Mouse (Mus musculus) heart, embryonic 15.5 days (tissue): ENCODE data around the gene Elp4. TPM values are rescaled to one million over a fixed set of nuclear protein-coding genes. Genes with fewer than 3 reads are reported as not detected.
A peak's percentile ranks its signal among the peaks of the same experiment; 100 is the strongest.

Experiments
- ATAC-seq: fragments of 200-750 bp; cut with Nextera tagmentation; replicated peaks from 2 replicates; pipeline ENCODE4 v1.8.0; 2017; ENCODE audit warnings: low read depth, moderate TSS enrichment; ENCODE audit not compliant: insufficient number of reproducible peaks, insufficient read depth, low FRiP score
- H3K27ac ChIP-seq: fragments of 300-500 bp; sonication (generic); 2 replicates; pipeline ENCODE4 v1.5.1; 2015; ENCODE audit warnings: mild to moderate bottlenecking, inconsistent platforms
- H3K27me3 ChIP-seq: fragments of 300-500 bp; sonication (generic); 2 replicates; pipeline ENCODE4 v1.6.1; 2015; ENCODE audit warnings: inconsistent platforms
- H3K36me3 ChIP-seq: fragments of 300-500 bp; sonication (generic); 2 replicates; pipeline ENCODE4 v1.6.1; 2015; ENCODE audit warnings: mild to moderate bottlenecking, inconsistent platforms
- H3K4me1 ChIP-seq: fragments of 300-500 bp; sonication (generic); replicated peaks from 2 replicates; pipeline ENCODE4 v1.6.1; 2015; ENCODE audit warnings: inconsistent platforms
- H3K4me2 ChIP-seq: fragments of 300-500 bp; sonication (generic); 2 replicates; pipeline ENCODE4 v1.6.1; 2015; ENCODE audit warnings: inconsistent platforms, mild to moderate bottlenecking, moderate library complexity
- H3K4me3 ChIP-seq: fragments of 300-500 bp; sonication (generic); 2 replicates; pipeline ENCODE4 v1.5.1; 2015; ENCODE audit warnings: mild to moderate bottlenecking, inconsistent platforms
- H3K9ac ChIP-seq: fragments of 300-500 bp; sonication (generic); 2 replicates; pipeline ENCODE4 v1.6.1; 2015; ENCODE audit warnings: mild to moderate bottlenecking, inconsistent platforms
- H3K9me3 ChIP-seq: fragments of 300-500 bp; sonication (generic); replicated peaks from 2 replicates; pipeline ENCODE4 v1.6.1; 2016; ENCODE audit warnings: inconsistent platforms
- WGBS: fragments of 180-500 bp; shearing (Covaris S2); methylation state at CpG from one replicate; pipeline ENCODE4 v1.1.7; 2015; ENCODE audit warnings: mixed read lengths; 5-methylcytosine and 5-hydroxymethylcytosine counted together
- polyA plus RNA-seq: library from polyadenylated mRNA; unstranded; fragments of >200 nt; fragmentation: Nextera tagmentation; extraction: Ambion mirVana; gene quantifications from 2 replicates; pipeline ENCODE4 v1.2.1, GENCODE M21; 2015

The Elp4 gene
- polyA plus RNA-seq, 1 experiment from 2014 or later = 19.0 TPM

DNA sequence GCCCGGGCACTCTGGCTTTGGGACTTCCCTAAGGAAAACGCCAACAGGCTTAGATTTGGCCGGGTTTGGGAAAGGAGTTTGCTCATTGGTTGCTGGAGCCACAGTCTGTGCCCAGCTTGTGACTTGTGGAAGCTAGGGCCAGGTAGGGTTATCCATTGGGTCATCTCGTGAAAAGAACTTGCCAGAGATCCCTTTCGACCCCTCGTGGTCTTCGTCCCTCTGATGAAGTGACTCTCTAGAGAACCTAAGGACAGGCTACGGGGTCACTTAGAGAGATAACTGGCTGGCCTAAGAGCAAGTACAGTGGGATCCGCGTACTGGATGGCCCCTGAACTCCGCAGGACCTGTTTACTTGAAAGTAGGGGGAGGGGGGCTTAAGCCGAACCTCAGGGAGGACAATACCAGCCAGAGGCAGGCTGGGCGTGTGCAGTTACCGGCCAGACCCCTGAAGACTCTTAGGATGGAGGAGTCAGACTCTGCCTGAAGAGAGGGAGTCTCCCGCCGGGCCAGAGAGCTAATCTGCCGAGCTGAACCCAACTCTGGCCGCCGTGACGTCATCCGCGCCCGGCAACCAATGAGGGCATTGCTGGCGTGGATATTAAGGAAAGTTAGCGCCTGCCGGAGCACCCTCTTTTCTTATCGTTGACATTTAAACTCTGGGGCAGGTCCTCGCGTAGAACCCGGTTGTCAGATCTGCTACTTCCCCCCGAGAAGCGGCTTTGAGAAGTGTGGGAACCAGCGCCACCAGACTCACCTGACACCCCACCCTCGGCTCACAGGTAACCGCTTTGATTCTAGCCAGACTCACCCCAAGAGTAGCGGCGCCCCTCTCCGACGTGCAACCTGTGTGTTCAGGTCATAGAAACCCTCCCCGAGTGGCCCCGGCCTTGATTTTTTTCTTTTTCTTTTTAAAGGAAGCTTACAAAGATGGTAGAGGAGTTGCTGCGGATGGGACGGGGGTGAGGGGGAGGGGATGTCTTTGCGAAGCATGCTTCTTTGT is 235.8 kb downstream of the Elp4 start, which contains the start of gene Pax6:
Pax6 (plus strand) TSS at position 630 of the 1,000 bp plus-strand sequence.
- no peak for ATAC-seq
- peaks cover 100% of the 10 kb centered on the region for H3K27me3 ChIP-seq
- peak within 1 kb of the TSS; percentile 36 for H3K4me2 ChIP-seq
- H3K4me3 ChIP-seq = peak within 1 kb of the TSS; percentile 19
- peaks cover 25% of the 10 kb centered on the region for H3K4me1 ChIP-seq
- 1% methylated on average over 44 of the region's 44 CpGs for WGBS
- no peak within 1 kb of the TSS for H3K27ac ChIP-seq
- no peak within 1 kb of the TSS for H3K9ac ChIP-seq
- H3K36me3 ChIP-seq = no peaks in the 10 kb centered on the region
- H3K9me3 ChIP-seq = no peaks in the 10 kb centered on the region

DNA sequence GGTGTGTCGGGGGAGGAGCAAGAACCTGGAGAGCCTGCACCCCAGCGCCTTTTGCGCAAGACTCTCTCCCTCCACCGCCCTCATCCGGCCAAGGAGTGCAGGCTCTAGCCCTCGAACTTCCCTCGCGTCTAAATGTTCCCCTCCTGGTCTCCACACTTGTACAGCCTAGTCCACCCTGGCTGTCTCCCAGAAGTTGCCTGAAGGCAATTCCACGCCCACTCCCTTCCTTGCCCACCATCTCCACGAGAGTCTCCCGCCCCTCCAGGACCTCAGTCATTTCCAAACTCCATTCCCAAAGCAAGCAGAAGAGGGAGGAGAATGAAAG is 236.8 kb downstream of the Elp4 start:
- Histone ChIP-seq H3K9me3 (no peaks in the 10 kb centered on the region), H3K4me2 (no peak overlapping the region), H3K36me3 (no peaks in the 10 kb centered on the region), H3K9ac (no peak overlapping the region), H3K27me3 (peaks cover 100% of the 10 kb centered on the region), H3K27ac (no peak overlapping the region), H3K4me3 (no peak overlapping the region), H3K4me1 (peaks cover 24% of the 10 kb centered on the region)
- ATAC-seq = no peak
- under 1% methylated on average over 11 of the region's 11 CpGs for WGBS

DNA sequence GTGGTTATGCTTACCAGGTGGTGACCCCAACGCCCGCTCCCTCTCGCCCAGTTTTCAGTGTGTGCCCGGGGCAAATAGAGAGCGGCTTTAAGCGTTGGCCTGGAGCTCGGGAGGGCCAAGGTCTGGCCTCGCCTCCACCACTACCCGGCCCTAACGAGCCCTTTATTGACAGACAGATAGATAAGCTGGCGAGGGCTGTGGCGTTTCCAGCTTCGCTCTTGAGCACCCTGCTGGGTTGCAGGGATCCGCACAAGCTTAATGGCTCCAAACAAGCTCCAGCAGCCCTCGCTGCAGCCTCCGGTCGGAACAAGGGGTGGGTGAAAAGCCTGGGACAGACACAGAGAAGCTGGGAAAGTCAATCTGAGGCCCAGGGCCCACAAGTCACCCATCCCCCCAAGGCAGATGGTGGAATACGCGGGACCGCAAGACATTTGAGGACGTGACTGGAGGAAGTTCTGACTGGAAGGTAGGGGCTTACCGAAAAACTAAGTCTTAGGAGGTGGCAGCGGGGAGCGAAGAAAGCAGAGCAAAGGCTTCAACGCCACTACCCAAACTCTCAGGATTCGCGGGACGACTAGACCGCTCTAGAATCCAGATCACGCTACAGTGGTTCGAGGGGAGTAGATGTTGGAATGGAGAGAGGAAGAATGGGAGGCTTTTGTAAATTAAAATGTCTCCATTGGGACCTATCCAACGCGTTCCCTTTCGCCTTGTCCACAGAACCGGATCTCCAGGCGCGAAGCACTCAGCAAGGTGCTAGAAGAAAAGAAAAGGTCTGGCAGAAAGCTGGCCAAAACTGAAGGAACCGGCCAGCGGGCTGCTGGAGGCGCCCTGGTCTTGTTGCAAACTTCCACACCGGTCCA is 237.4 kb downstream of the Elp4 start:
- H3K4me1 ChIP-seq = peaks cover 20% of the 10 kb centered on the region
- no peaks in the 10 kb centered on the region for H3K9me3 ChIP-seq
- no peak overlapping the region for H3K4me3 ChIP-seq
- H3K4me2 ChIP-seq = no peak overlapping the region
- no peak overlapping the region for H3K9ac ChIP-seq
- ATAC-seq = no peak
- no peaks in the 10 kb centered on the region for H3K36me3 ChIP-seq
- 2% methylated on average over 41 of the region's 41 CpGs for WGBS
- H3K27me3 ChIP-seq = peaks cover 100% of the 10 kb centered on the region
- H3K27ac ChIP-seq = no peak overlapping the region

DNA sequence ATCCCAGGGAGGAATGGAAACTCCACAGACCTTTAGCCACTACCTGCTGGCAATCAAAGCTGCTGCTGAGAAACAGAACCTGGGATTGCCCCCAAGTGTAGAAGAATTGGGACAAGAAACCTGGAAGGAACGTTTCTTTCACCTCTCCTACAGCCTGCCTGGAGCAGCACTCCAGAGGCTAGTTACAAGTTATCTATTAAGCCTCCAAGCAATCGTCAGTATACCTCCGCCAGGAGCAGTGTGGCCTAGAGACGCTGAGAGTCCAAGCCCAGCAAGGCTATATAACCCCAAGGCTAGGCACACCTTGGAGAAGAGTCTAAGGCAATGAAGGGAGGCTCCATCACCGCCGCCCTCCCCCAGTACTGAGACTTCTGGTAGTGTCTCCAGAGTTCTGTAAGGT is 238.0 kb downstream of the Elp4 start:
- Histone ChIP-seq H3K4me2 (no peak overlapping the region), H3K36me3 (no peaks in the 10 kb centered on the region), H3K27ac (no peak overlapping the region), H3K4me3 (no peak overlapping the region), H3K27me3 (peaks cover 100% of the 10 kb centered on the region), H3K9me3 (no peaks in the 10 kb centered on the region), H3K9ac (no peak overlapping the region), H3K4me1 (peaks cover 20% of the 10 kb centered on the region)
- 7% methylated on average over 6 of the region's 6 CpGs for WGBS
- ATAC-seq = no peak

DNA sequence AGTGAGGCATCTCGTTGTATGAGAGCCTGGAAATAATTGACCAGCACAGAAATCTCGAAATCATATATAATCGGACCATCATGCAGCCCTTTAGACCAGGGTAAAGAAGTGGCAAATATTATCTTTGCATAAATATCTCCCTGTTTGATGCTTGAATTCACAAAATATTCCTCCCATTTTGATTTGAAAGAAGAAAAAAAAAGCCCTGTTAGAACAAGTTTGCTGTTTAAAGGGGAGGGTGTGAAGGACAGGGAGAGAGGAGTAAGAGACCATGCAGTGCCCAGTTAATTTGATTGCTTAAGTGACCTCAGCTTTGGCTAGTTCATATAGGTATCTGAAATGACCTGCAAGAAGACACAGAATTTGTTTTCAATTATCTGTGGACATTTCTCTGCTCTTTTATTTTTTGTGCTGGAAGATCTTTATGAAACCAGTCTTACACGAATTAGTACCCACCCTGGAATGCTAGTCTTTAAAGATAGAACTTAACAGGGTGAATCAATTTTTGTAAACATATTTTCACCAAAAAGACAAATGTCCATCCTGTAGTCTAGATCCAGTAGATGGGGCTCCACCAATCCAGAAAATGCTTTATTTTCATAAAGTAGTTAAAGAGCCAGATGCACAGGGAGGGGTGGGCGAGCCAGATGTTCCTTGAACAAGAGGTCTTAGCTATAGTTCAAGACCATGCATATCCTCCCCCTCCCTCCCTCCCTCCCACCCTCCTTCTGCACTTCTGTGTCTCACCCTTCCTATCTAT is 238.7 kb downstream of the Elp4 start:
- 17% methylated on average over 5 of the region's 5 CpGs for WGBS
- H3K27me3 ChIP-seq = peaks cover 100% of the 10 kb centered on the region
- H3K4me3 ChIP-seq = no peak overlapping the region
- no peaks in the 10 kb centered on the region for H3K9me3 ChIP-seq
- no peak overlapping the region for H3K4me2 ChIP-seq
- H3K36me3 ChIP-seq = no peaks in the 10 kb centered on the region
- no peak overlapping the region for H3K27ac ChIP-seq
- H3K9ac ChIP-seq = no peak overlapping the region
- ATAC-seq = no peak
- peaks cover 24% of the 10 kb centered on the region for H3K4me1 ChIP-seq

DNA sequence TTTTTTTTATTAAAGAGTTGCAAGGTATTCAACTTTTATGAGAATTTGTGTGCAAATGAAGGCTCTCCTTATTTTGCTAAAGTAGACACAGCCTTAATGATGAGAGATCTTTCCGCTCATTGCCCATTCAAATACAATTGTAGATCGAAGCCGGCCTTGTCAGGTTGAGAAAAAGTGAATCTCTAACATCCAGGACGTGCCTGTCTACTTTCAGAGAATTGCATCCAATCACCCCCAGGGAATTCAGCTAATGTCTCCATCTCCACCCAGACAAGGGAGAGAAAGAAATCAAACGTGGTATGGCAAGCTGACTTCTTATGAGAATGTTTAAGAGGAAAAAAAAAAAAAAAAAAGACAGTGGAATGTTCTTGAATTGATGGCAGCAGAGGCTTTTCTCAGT is 239.4 kb downstream of the Elp4 start:
- WGBS = 10% methylated on average over 5 of the region's 5 CpGs

DNA sequence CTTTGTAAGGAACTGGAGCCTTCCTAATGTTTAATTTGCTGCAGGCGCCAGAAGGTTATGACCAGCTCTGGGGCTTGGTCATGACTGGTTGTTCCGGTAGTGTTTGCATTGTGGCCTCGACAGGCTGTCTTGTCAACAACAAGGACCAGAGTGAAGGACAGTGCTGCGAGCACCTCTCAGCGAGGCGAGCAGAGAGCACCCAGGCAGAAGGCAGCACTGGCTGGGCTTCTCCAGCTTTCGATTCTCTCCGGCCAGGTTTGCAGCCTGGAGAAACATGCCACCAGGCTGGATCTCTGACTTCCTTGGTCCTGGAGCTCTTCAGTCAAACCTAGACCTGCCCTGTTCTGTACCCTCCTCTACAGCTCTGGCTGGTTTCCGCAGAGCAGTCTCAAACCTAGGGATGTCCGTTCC is 241.3 kb downstream of the Elp4 start:
- H3K4me1 ChIP-seq = peaks cover 21% of the 10 kb centered on the region
- H3K9ac ChIP-seq = no peak overlapping the region
- no peak overlapping the region for H3K27ac ChIP-seq
- H3K27me3 ChIP-seq = peaks cover 100% of the 10 kb centered on the region
- H3K36me3 ChIP-seq = no peaks in the 10 kb centered on the region
- no peak overlapping the region for H3K4me3 ChIP-seq
- no peak overlapping the region for H3K4me2 ChIP-seq
- no peaks in the 10 kb centered on the region for H3K9me3 ChIP-seq
- no peak for ATAC-seq
- 3% methylated on average over 10 of the region's 10 CpGs for WGBS

More for the DNA sequence above, 239.4 kb downstream of the Elp4 start:
- Histone ChIP-seq H3K27ac (no peak overlapping the region), H3K36me3 (no peaks in the 10 kb centered on the region), H3K4me3 (no peak overlapping the region), H3K4me2 (no peak overlapping the region), H3K9me3 (no peaks in the 10 kb centered on the region), H3K27me3 (peaks cover 100% of the 10 kb centered on the region), H3K4me1 (peaks cover 31% of the 10 kb centered on the region), H3K9ac (no peak overlapping the region)
- no peak for ATAC-seq

DNA sequence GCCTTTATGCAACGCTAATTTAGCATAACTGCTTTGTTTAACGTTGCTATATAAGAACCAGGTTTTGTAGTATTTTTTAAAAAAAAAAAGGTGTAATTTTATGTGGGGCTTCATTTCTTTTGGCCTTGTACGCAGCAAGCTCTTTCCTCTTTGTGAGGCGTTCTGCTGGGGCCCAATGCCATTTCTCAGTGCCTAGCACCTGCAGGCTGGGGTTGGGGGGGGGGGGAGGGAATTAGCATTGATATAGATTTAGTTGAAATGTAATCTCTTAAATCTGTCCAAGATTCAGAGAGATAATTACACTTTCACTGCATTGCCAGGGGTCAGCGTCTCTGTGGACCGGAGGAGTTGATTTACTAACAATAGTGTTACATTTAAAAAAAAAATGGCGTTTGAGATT is 241.8 kb downstream of the Elp4 start:
- Histone ChIP-seq H3K4me1 (peaks cover 19% of the 10 kb centered on the region), H3K27ac (no peak overlapping the region), H3K4me2 (no peak overlapping the region), H3K9me3 (no peaks in the 10 kb centered on the region), H3K36me3 (no peaks in the 10 kb centered on the region), H3K27me3 (peaks cover 98% of the 10 kb centered on the region), H3K9ac (no peak overlapping the region), H3K4me3 (no peak overlapping the region)
- no peak for ATAC-seq
- WGBS = 6% methylated on average over 7 of the region's 7 CpGs

DNA sequence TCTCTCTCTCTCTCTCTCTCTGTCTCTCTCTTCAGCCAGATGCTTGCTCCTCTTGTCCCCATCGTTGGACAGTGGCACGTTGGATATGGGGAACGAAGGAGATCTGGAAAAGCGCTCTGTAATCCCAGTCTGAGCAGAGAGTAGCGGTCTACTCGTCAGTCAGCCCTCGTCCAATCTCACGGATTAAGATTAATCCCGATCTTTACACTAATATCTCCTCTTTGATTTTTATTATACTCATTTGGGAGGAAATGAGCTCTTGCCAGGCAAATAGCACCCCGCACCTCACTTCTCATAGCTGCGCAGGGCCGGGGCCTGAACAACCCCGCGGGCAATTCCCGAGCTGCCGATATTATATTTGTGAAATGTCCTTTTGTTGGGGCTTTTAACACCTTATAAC is 242.2 kb downstream of the Elp4 start:
- WGBS = 8% methylated on average over 16 of the region's 16 CpGs
- H3K4me3 ChIP-seq = no peak overlapping the region
- no peak overlapping the region for H3K9ac ChIP-seq
- H3K4me1 ChIP-seq = peaks cover 19% of the 10 kb centered on the region
- no peak overlapping the region for H3K27ac ChIP-seq
- no peak for ATAC-seq
- no peak overlapping the region for H3K4me2 ChIP-seq
- H3K27me3 ChIP-seq = peaks cover 98% of the 10 kb centered on the region
- no peaks in the 10 kb centered on the region for H3K36me3 ChIP-seq
- H3K9me3 ChIP-seq = no peaks in the 10 kb centered on the region

DNA sequence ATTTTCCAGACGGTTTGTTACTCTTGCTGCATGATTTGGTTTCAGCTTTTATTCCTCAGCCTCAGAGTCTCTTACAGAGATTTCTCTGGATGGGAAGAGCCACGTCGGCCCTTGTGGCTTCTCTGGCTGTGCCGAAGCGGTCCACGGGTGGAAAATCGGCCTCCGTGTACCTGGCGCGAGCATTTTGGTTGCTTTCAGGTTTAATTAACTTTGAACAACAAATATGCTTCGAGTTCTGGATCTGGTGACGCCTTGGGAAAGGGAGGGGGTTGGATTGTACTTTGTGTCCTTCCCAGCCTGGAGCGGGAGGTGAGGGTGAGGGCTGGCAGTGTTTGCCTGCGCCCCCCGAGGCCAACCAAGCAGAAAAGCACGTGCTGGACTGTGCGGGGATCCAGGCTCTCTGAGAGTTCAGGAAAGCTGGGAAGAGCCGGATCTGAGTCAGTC is 242.7 kb downstream of the Elp4 start:
- H3K9ac ChIP-seq = no peak overlapping the region
- WGBS = 2% methylated on average over 18 of the region's 18 CpGs
- no peak overlapping the region for H3K4me2 ChIP-seq
- H3K27me3 ChIP-seq = peaks cover 98% of the 10 kb centered on the region
- H3K9me3 ChIP-seq = no peaks in the 10 kb centered on the region
- H3K4me3 ChIP-seq = no peak overlapping the region
- H3K36me3 ChIP-seq = no peaks in the 10 kb centered on the region
- peaks cover 17% of the 10 kb centered on the region for H3K4me1 ChIP-seq
- no peak overlapping the region for H3K27ac ChIP-seq
- ATAC-seq = no peak
